Mouse (Mus musculus) ES-E14 (cell line): ENCODE measurements around the gene Spaca1. TPM values are rescaled to one million over a fixed set of nuclear protein-coding genes. Genes with fewer than 3 reads are reported as not detected.
"Not testable (repeated sequence)": the region's sequence is repeated elsewhere in the genome, so short reads cannot be mapped to it uniquely, and the experiment has no call there.

Experiments
- DNase-seq: peaks from one replicate; pipeline ENCODE4 v3.0.0-alpha.2; 2013; ENCODE audit warnings: low read depth, low spot score
- H3K27ac ChIP-seq: 2 replicates; pipeline ENCODE4 v1.5.1; 2012; ENCODE audit warnings: low read depth, mild to moderate bottlenecking, low read length, moderate library complexity, mixed read lengths; ENCODE audit not compliant: poor library complexity, insufficient read depth, severe bottlenecking
- H3K36me3 ChIP-seq: 2 replicates; pipeline ENCODE4 v1.6.1; 2012; ENCODE audit warnings: mild to moderate bottlenecking, low read length, moderate library complexity, mixed read lengths; ENCODE audit not compliant: control insufficient read depth, poor library complexity, insufficient read depth, severe bottlenecking
- H3K4me1 ChIP-seq, 2 experiments: fragments of 150-350 bp in 1 of 2; sonication (generic) in 1 of 2; 2 replicates each; pipeline ENCODE4 v1.6.1; 2012; ENCODE audit warnings: low read length in 2 of 2, mild to moderate bottlenecking in 1 of 2, mixed read lengths in 1 of 2; ENCODE audit not compliant: control insufficient read depth in 2 of 2, insufficient read depth in 2 of 2, poor library complexity in 1 of 2
- H3K4me3 ChIP-seq, 2 experiments: fragments of 150-350 bp in 1 of 2; sonication (generic) in 1 of 2; 2 replicates each; pipeline ENCODE4 v1.5.1; 2012; ENCODE audit warnings: low read length in 2 of 2, low read depth in 1 of 2, mild to moderate bottlenecking in 1 of 2, mixed read lengths in 1 of 2; ENCODE audit not compliant: insufficient read depth in 1 of 2, poor library complexity in 1 of 2, severe bottlenecking in 1 of 2
- H3K9ac ChIP-seq: 2 replicates; pipeline ENCODE4 v1.6.1; 2012; ENCODE audit warnings: low read depth, mild to moderate bottlenecking, low read length, mixed read lengths; ENCODE audit not compliant: poor library complexity, insufficient read depth, severe bottlenecking
- H3K9me3 ChIP-seq: fragments of 150-350 bp; sonication (generic); 2 replicates; pipeline ENCODE4 v1.6.1; 2012; ENCODE audit warnings: low read depth, mild to moderate bottlenecking, low read length; ENCODE audit not compliant: control insufficient read depth, insufficient read depth
- CHD2 ChIP-seq: IDR thresholded peaks from 2 replicates; pipeline ENCODE4 v1.6.1; 2014; ENCODE audit warnings: mild to moderate bottlenecking, low read depth, low read length, inconsistent platforms
- HCFC1 ChIP-seq: IDR thresholded peaks from 2 replicates; pipeline ENCODE4 v1.6.1; 2012; ENCODE audit warnings: low read length, inconsistent platforms, borderline replicate concordance; ENCODE audit not compliant: insufficient read depth
- MAFK ChIP-seq: IDR thresholded peaks from 2 replicates; pipeline ENCODE4 v1.6.1; 2014; ENCODE audit warnings: mild to moderate bottlenecking, low read depth, low read length, inconsistent platforms; ENCODE audit not compliant: insufficient read depth
- ZC3H11A ChIP-seq: IDR thresholded peaks from 2 replicates; pipeline ENCODE4 v1.6.1; 2012; ENCODE audit warnings: low read depth, mild to moderate bottlenecking, inconsistent platforms, low read length, borderline replicate concordance
- ZNF384 ChIP-seq: IDR thresholded peaks from 2 replicates; pipeline ENCODE4 v1.6.1; 2012; ENCODE audit warnings: low read depth, low read length, inconsistent platforms
- in situ Hi-C, 2 experiments: fragments of 600-800 bp; cut with MboI; formaldehyde crosslinking; loops; one replicate each; pipeline ENCODE4 v1.15.1; 2025; ENCODE audit warnings: low sequenced_read_pairs in 2 of 2, inconsistent platforms in 1 of 2; ENCODE audit not compliant: unreplicated experiment in 2 of 2
- total RNA-seq: library from RNA; depleted of rRNA; stranded (reverse); fragments of 300-350 nt; gene quantifications from 2 replicates; pipeline ENCODE4 v1.2.3, GENCODE M21; 2012; rRNA removed

The Spaca1 gene
- not detected in 2 replicates for total RNA-seq

DNA sequence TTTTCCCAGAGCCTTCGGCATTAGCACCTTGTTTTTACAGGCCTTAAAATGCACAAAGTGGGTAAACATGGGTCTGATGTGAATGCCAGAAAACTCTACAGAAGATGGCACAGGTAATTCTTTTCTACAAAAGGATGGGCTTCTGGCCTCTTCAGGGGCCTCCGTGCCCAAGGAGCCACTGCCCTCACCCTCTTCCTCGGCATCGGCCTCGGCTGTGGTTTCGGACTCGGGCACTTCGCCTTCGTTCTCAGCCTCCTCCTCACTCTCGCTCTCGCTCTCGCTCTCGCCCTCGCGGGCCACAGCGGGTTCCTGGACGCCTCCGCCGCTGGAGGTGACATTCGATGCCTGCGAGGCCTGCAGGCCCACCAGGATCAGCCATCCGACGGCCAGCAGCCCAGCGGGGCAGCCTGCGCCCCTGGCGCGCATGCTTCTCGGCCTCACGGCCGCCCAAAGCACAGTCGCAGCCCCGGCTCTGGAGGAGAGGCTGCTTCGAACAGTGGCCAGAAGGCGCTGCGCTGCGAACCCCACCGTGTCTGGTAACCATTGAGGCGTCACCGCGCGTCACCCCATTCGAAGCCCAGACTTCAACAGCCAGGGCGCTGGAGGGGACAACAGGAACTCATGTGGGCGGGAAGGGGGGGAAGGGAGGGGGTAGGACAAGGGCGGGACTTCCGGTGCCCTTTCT lies at the start of gene Spaca1:
Gene Spaca1, minus strand, starts transcription at position 621 of the 685 bp plus-strand sequence.
- Histone ChIP-seq H3K36me3 (no peaks in the 10 kb centered on the region), H3K9ac (0 out of 2 replicates have a peak within 1 kb of the TSS, but pooled peaks have one; percentile 13), H3K9me3 (no peaks in the 10 kb centered on the region), H3K27ac (no peak within 1 kb of the TSS), H3K4me3 (peak within 1 kb of the TSS; percentile 44 to 55), H3K4me1 (no peaks in the 10 kb centered on the region)
- DNase-seq = no peak
- TF ChIP-seq MAFK (no peak), HCFC1 (no peak), ZNF384 (no peak), CHD2 (no peak), ZC3H11A (no peak)
- in situ Hi-C loops = no loop called here

- H3K9me3 ChIP-seq, H3K36me3 ChIP-seq, H3K4me1 ChIP-seq, in situ Hi-C loops, H3K9ac ChIP-seq, H3K4me3 ChIP-seq, H3K27ac ChIP-seq: not testable (repeated sequence)
- DNase-seq = peak; percentile 16
Measured at GRCm38 (mm10) chr4:34087286-34087685, 37.3 kb upstream of the Spaca1 start.

DNA sequence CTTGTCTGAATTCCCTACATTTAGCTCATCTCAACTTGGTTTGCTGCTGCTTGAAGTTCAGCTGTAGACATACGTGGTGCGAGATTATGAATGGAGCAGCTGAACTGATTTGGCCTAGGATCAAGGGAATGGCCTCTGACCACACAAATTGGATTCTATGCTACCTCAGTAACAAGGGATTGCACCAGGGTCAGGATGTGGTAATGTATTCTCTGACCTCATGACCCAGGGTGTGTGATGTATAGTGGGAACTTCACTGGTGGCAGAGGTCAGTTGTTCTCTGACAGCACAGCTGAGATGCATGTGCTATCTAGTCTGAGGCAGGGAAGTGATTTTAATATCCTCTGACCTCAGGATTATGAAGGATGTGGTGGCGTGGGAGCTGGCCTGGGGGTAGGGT lies 31.1 kb upstream of the Spaca1 start:
- TF ChIP-seq ZC3H11A (no peak), HCFC1 (no peak), CHD2 (no peak), ZNF384 (no peak), MAFK (no peak)
- Histone ChIP-seq H3K27ac (no peak overlapping the region), H3K4me3 (no peak overlapping the region), H3K9ac (no peak overlapping the region), H3K9me3 (no peaks in the 10 kb centered on the region), H3K4me1 (no peaks in the 10 kb centered on the region), H3K36me3 (no peaks in the 10 kb centered on the region)
- in situ Hi-C loops = no loop called here
- DNase-seq = no peak

GRCm38 (mm10) chr4:34069002-34069401 lies 19.0 kb upstream of the Spaca1 start:
- Histone ChIP-seq H3K27ac (no peak overlapping the region), H3K4me1 (no peaks in the 10 kb centered on the region), H3K9me3 (no peaks in the 10 kb centered on the region), H3K36me3 (no peaks in the 10 kb centered on the region), H3K4me3 (no peak overlapping the region), H3K9ac (no peak overlapping the region)
- in situ Hi-C loops = no loop called here
- no peak for TF ChIP-seq CHD2
- no peak for TF ChIP-seq MAFK
- TF ChIP-seq ZNF384 = no peak
- TF ChIP-seq ZC3H11A = no peak
- TF ChIP-seq HCFC1 = no peak
- no peak for DNase-seq

DNA sequence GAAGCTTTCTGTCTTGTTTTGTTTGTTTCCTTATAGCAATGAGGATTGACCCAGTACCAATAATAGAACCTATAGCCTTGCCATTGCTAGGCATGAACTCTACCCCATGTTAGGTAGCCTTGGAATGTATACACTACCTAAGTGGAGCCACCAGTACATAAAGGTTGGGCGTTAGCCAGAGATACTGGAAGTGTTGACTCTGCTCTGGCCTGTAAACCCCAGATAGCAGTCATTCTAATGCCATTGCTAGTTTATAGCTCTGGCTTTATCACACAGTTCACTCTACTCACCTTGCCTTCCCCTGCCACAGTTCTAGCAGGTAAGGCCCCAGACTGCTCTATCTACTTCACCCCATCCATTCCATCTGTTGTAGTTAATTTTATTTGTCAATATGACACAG lies 8.3 kb upstream of the Spaca1 start:
- Histone ChIP-seq H3K9ac (no peak overlapping the region), H3K4me1 (no peaks in the 10 kb centered on the region), H3K36me3 (no peaks in the 10 kb centered on the region), H3K9me3 (no peaks in the 10 kb centered on the region), H3K4me3 (no peak overlapping the region), H3K27ac (no peak overlapping the region)
- in situ Hi-C loops = no loop called here
- no peak for TF ChIP-seq ZC3H11A
- no peak for TF ChIP-seq ZNF384
- no peak for TF ChIP-seq CHD2
- no peak for TF ChIP-seq HCFC1
- no peak for TF ChIP-seq MAFK
- DNase-seq = no peak
